Mouse (Mus musculus) myocyte (in vitro differentiated cells): ENCODE data around the gene Ddx49.

Source experiments
- MAX ChIP-seq: IDR thresholded peaks from one replicate; pipeline ENCODE4 v1.6.1; 2011; ENCODE audit warnings: low read depth, mild to moderate bottlenecking, control low read depth
- MYOD1 ChIP-seq, 3 experiments: IDR thresholded peaks; one replicate each; pipeline ENCODE4 v1.6.1; 2011; ENCODE audit warnings: control low read depth in 2 of 3, low read depth in 2 of 3, mild to moderate bottlenecking in 2 of 3, moderate library complexity in 1 of 3; ENCODE audit not compliant: insufficient read length in 2 of 3, control insufficient read depth in 1 of 3
- MYOG ChIP-seq, 3 experiments: IDR thresholded peaks; one replicate each; pipeline ENCODE4 v1.6.1; 2011; ENCODE audit warnings: control low read depth in 2 of 3, low read depth in 2 of 3, mild to moderate bottlenecking in 2 of 3; ENCODE audit not compliant: insufficient read length in 2 of 3, control insufficient read depth in 1 of 3, insufficient read depth in 1 of 3
- POLR2A ChIP-seq: IDR thresholded peaks from one replicate; pipeline ENCODE4 v1.6.1; 2011; ENCODE audit warnings: low read depth, mild to moderate bottlenecking, control low read depth, moderate library complexity; ENCODE audit not compliant: insufficient read length
- POLR2AphosphoS2 ChIP-seq: IDR thresholded peaks from one replicate; pipeline ENCODE4 v1.6.1; 2011; ENCODE audit warnings: low read depth, control low read depth; ENCODE audit not compliant: insufficient read length
- REST ChIP-seq: IDR thresholded peaks from one replicate; pipeline ENCODE4 v1.6.1; 2011; ENCODE audit warnings: mild to moderate bottlenecking, control low read depth, moderate library complexity; ENCODE audit not compliant: insufficient read depth, insufficient read length
- TCF12 ChIP-seq: IDR thresholded peaks from one replicate; pipeline ENCODE4 v1.6.1; 2011; ENCODE audit warnings: mild to moderate bottlenecking, control low read depth; ENCODE audit not compliant: poor library complexity, insufficient read depth, severe bottlenecking
- TCF3 ChIP-seq: IDR thresholded peaks from one replicate; pipeline ENCODE4 v1.6.1; 2011; ENCODE audit warnings: low read depth, control low read depth; ENCODE audit not compliant: insufficient read length
- USF1 ChIP-seq: IDR thresholded peaks from one replicate; pipeline ENCODE4 v1.6.1; 2011; ENCODE audit warnings: low read depth, mild to moderate bottlenecking, control low read depth, moderate library complexity

GRCm38 (mm10) chr8:70347443-70347842 lies 45.2 kb upstream of the Ddx49 start:
- TF ChIP-seq REST (no peak), TCF3 (no peak), POLR2A (no peak), MAX (no peak), USF1 (no peak), MYOG (IDR thresholded peaks at IDR 0.05; ENCODE audit: control insufficient read depth in 1 of 3, insufficient read depth in 1 of 3, insufficient read length in 2 of 3, low read depth in 2 of 3) (no peak), TCF12 (no peak), POLR2AphosphoS2 (no peak), MYOD1 (IDR thresholded peaks at IDR 0.05; ENCODE audit: control insufficient read depth in 1 of 3, insufficient read length in 2 of 3, low read depth in 2 of 3) (no peak)
